In the genomic region with DNA sequence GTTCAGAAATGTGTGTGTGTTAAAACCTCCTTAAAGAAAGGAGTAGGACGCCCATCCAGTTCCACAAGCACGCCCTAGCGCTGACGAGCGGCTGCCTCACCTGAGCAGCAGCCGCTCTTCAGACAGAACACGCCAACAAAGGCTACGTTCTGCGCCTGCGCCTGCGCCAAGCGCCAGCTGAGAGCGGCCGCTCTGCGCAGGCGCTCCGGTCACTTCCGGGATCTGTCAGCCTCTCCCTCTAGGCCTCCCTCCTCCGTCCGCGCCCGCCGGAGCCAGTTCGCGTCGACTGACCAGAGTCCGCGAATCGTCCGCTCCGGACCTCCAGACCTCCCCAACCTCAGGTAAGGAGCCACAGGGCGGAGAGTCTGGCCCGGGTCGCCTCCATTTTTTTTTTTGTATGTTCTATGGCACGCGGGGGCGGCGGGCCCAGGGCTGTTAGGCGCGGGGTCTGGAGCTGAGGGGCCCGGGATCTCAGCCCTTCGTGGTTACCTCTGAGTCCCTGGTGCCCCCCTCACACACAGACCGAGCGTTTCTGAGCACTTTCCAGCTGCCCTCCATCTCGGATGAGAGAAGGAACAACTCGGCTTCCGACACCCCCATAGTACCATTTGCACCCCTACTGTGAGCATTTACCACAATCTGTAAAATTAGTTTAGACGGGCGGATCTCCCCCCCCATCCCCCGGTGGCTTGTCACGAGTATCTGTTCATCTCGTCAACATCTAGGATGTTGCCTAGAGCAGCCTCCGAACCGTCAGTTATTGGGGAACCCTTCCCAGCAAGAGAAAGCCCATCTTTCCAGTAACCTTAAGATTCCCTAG, we compare ENCODE assay signal across 7 mouse cellular contexts. TPM values are rescaled to one million over a fixed set of nuclear protein-coding genes. Genes with fewer than 3 reads are reported as not detected.
DNase-seq lines count a peak whose midpoint lies in the region; ATAC-seq and TF ChIP-seq lines count a peak whose summit lies in the region.

A gene (plus strand): TSS at position 199 of the 820 bp plus-strand sequence.
A gene (minus strand): TSS at position 399 of the 820 bp plus-strand sequence.

- peak within 1 kb of the TSS; percentile 72 for H3K9ac ChIP-seq in embryonic facial prominence, embryonic 12.5 days
- peak within 1 kb of the TSS; percentile 85 for H3K9ac ChIP-seq in limb, embryonic 12.5 days (replicated peaks)
- H3K9ac ChIP-seq in midbrain, embryonic 15.5 days = peak within 1 kb of the TSS; percentile 96

- no peaks in the 10 kb centered on the region for H3K36me3 ChIP-seq in embryonic facial prominence, embryonic 12.5 days
- H3K36me3 ChIP-seq in kidney, adult 2 months (ENCODE audit: control insufficient read depth, insufficient read depth, low read length) = no peaks in the 10 kb centered on the region
- H3K36me3 ChIP-seq in limb, embryonic 12.5 days = peaks cover 21% of the 10 kb centered on the region; the same call in 1 of the 2 replicates
- H3K36me3 ChIP-seq in midbrain, embryonic 15.5 days (replicated peaks) = no peaks in the 10 kb centered on the region
- H3K36me3 ChIP-seq in spleen, adult 2 months (ENCODE audit: control insufficient read depth, insufficient read depth, low read length) = no peaks in the 10 kb centered on the region

- H3K27me3 ChIP-seq in embryonic facial prominence, embryonic 12.5 days = no peaks in the 10 kb centered on the region
- no peaks in the 10 kb centered on the region for H3K27me3 ChIP-seq in kidney, adult 2 months (replicated peaks; ENCODE audit: control insufficient read depth, insufficient read depth, low read length)
- H3K27me3 ChIP-seq in limb, embryonic 12.5 days = no peaks in the 10 kb centered on the region
- no peaks in the 10 kb centered on the region for H3K27me3 ChIP-seq in midbrain, embryonic 15.5 days (replicated peaks)
- no peaks in the 10 kb centered on the region; the same call in 1 of the 2 replicates for H3K27me3 ChIP-seq in spleen, adult 2 months (ENCODE audit: control insufficient read depth, insufficient read depth, low read length)

- WGBS in embryonic facial prominence, embryonic 12.5 days = under 1% methylated on average over 54 of the region's 54 CpGs
- WGBS in kidney, adult 2 months = under 1% methylated on average over 54 of the region's 54 CpGs
- under 1% methylated on average over 54 of the region's 54 CpGs for WGBS in limb, embryonic 12.5 days
- 1% methylated on average over 54 of the region's 54 CpGs for WGBS in midbrain, embryonic 15.5 days
- under 1% methylated on average over 54 of the region's 54 CpGs for WGBS in spleen, adult 2 months

- peak; percentile 91 for ATAC-seq in embryonic facial prominence, embryonic 12.5 days (ENCODE audit: insufficient number of reproducible peaks, insufficient read depth, low FRiP score, low TSS enrichment)
- ATAC-seq in limb, embryonic 12.5 days (ENCODE audit: insufficient number of reproducible peaks, insufficient read depth, low FRiP score, low TSS enrichment, low read depth) = peak; percentile 86
- peak; percentile 97 for ATAC-seq in midbrain, embryonic 15.5 days (replicated peaks)

- peak within 1 kb of the TSS; percentile 75 for H3K4me3 ChIP-seq in embryonic facial prominence, embryonic 12.5 days
- peak within 1 kb of the TSS; percentile 81 for H3K4me3 ChIP-seq in kidney, adult 2 months (ENCODE audit: insufficient read depth, low read depth, low read length)
- peak within 1 kb of the TSS; percentile 79 for H3K4me3 ChIP-seq in limb, embryonic 12.5 days (replicated peaks)
- peak within 1 kb of the TSS; percentile 96 for H3K4me3 ChIP-seq in midbrain, embryonic 15.5 days
- peak within 1 kb of the TSS; percentile 81 for H3K4me3 ChIP-seq in spleen, adult 2 months (ENCODE audit: extremely low read depth, insufficient read depth, insufficient read length)

- TF ChIP-seq POLR2A in kidney, adult 2 months (IDR thresholded peaks at IDR 0.05; ENCODE audit: low read depth, low read length) = peak; percentile 67
- peak; percentile 64 for TF ChIP-seq POLR2A in spleen, adult 2 months (IDR thresholded peaks at IDR 0.05; ENCODE audit: low read depth, low read length)

- peak within 1 kb of the TSS; percentile 70 for H3K27ac ChIP-seq in embryonic facial prominence, embryonic 12.5 days
- H3K27ac ChIP-seq in kidney, adult 2 months (ENCODE audit: insufficient read depth, low read depth, low read length) = peak within 1 kb of the TSS; percentile 46
- peak within 1 kb of the TSS; percentile 79; the same call in 1 of the 2 replicates for H3K27ac ChIP-seq in limb, embryonic 12.5 days
- H3K27ac ChIP-seq in midbrain, embryonic 15.5 days = peak within 1 kb of the TSS; percentile 89
- peak within 1 kb of the TSS; percentile 30; the same call in 1 of the 2 replicates for H3K27ac ChIP-seq in spleen, adult 2 months (ENCODE audit: insufficient read depth, low read length)

- H3K4me2 ChIP-seq in embryonic facial prominence, embryonic 12.5 days (replicated peaks) = peak within 1 kb of the TSS; percentile 68
- H3K4me2 ChIP-seq in limb, embryonic 12.5 days = peak within 1 kb of the TSS; percentile 87
- H3K4me2 ChIP-seq in midbrain, embryonic 15.5 days = peak within 1 kb of the TSS; percentile 81

- peak; percentile 98 for DNase-seq in adrenal gland, postnatal 25 days
- DNase-seq in heart, adult 18-20 months = peak; percentile 93 to 95
- peak; percentile 97 for DNase-seq in kidney, adult 2 months
- peak; percentile 90 to 95 for DNase-seq in spleen, adult 2 months (ENCODE audit: low read depth in 1 of 2, low spot score in 2 of 2)

- H3K4me1 ChIP-seq in embryonic facial prominence, embryonic 12.5 days = peaks cover 9% of the 10 kb centered on the region
- H3K4me1 ChIP-seq in kidney, adult 2 months (ENCODE audit: control insufficient read depth, insufficient read depth, low read length) = peaks cover 6% of the 10 kb centered on the region; the same call in 1 of the 2 replicates
- H3K4me1 ChIP-seq in limb, embryonic 12.5 days (replicated peaks) = peaks cover 9% of the 10 kb centered on the region; the same call in 1 of the 2 replicates
- peaks cover 16% of the 10 kb centered on the region for H3K4me1 ChIP-seq in midbrain, embryonic 15.5 days
- peaks cover 9% of the 10 kb centered on the region; the same call in 1 of the 2 replicates for H3K4me1 ChIP-seq in spleen, adult 2 months (ENCODE audit: control insufficient read depth, insufficient read depth, insufficient read length)

- no peaks in the 10 kb centered on the region; the same call in 1 of the 2 replicates for H3K9me3 ChIP-seq in embryonic facial prominence, embryonic 12.5 days
- H3K9me3 ChIP-seq in limb, embryonic 12.5 days = no peaks in the 10 kb centered on the region
- H3K9me3 ChIP-seq in midbrain, embryonic 15.5 days = no peaks in the 10 kb centered on the region

- no peak for TF ChIP-seq CTCF in kidney, adult 2 months (conservative IDR thresholded peaks at IDR 0.05; ENCODE audit: insufficient read depth, insufficient read length, low read depth, low read length)
- no peak for TF ChIP-seq CTCF in spleen, adult 2 months (IDR thresholded peaks at IDR 0.05; ENCODE audit: extremely low read depth, insufficient read depth, insufficient read length, insufficient replicate concordance)

RNA-seq across cellular contexts. Expression of the first gene that starts in this region (rescaled TPM):
- total RNA-seq in adrenal gland, postnatal 25 days (2021) = 110 and 126 TPM in 2 replicates
- 158 and 159 TPM in 2 replicates for polyA plus RNA-seq in embryonic facial prominence, embryonic 12.5 days (2016; fragmentation: Nextera tagmentation; extraction: Ambion mirVana)
- total RNA-seq in heart, adult 18-20 months (2021) = 10 to 100 TPM; 61.4 to 63.8 TPM
- 123 and 141 TPM in 2 replicates for polyA plus RNA-seq in kidney, adult 2 months (2012; rRNA removed)
- polyA plus RNA-seq in limb, embryonic 12.5 days (2016; fragmentation: Nextera tagmentation; extraction: Ambion mirVana) = 139 and 142 TPM in 2 replicates
- 251 and 263 TPM in 2 replicates for polyA plus RNA-seq in midbrain, embryonic 15.5 days (2015; fragmentation: Nextera tagmentation; extraction: Ambion mirVana)
- 49.7 and 54.0 TPM in 2 replicates for polyA plus RNA-seq in spleen, adult 2 months (2012; rRNA removed)

RNA-seq across cellular contexts. Expression of the second gene that starts in this region (rescaled TPM):
- not detected in 2 replicates for total RNA-seq in adrenal gland, postnatal 25 days (2021)
- not detected in 2 replicates for polyA plus RNA-seq in embryonic facial prominence, embryonic 12.5 days (2016; fragmentation: Nextera tagmentation; extraction: Ambion mirVana)
- not detected for total RNA-seq in heart, adult 18-20 months (2021)
- polyA plus RNA-seq in kidney, adult 2 months (2012; rRNA removed) = not detected in 2 replicates
- polyA plus RNA-seq in limb, embryonic 12.5 days (2016; fragmentation: Nextera tagmentation; extraction: Ambion mirVana) = 0.36 and 0.41 TPM in 2 replicates
- not detected in 2 replicates for polyA plus RNA-seq in midbrain, embryonic 15.5 days (2015; fragmentation: Nextera tagmentation; extraction: Ambion mirVana)
- not detected in 2 replicates for polyA plus RNA-seq in spleen, adult 2 months (2012; rRNA removed)

Comparison
In these comparisons a context has a peak if more than half of its experiments do, and no peak if none do; other contexts are left out.
1. Peak in every context shown above with its lines: DNase-seq, ATAC-seq, H3K4me3 ChIP-seq and H3K27ac ChIP-seq.
2. H3K27ac ChIP-seq: peak in every context shown above with its lines; median percentile 89 in midbrain, embryonic 15.5 days; 79 in limb, embryonic 12.5 days; 70 in embryonic facial prominence, embryonic 12.5 days; 46 in kidney, adult 2 months; 30 in spleen, adult 2 months.